Mouse (Mus musculus) embryo, embryonic 10.5 days (tissue): ENCODE data around the gene Gm21440.
"Not testable (repeated sequence)": the region's sequence is repeated elsewhere in the genome, so short reads cannot be mapped to it uniquely, and the experiment has no call there.

Experiments
- DNase-seq: peaks from one replicate; pipeline ENCODE4 v3.0.0-alpha.2; 2015; ENCODE audit warnings: low spot score

Gm21440 gene

DNA sequence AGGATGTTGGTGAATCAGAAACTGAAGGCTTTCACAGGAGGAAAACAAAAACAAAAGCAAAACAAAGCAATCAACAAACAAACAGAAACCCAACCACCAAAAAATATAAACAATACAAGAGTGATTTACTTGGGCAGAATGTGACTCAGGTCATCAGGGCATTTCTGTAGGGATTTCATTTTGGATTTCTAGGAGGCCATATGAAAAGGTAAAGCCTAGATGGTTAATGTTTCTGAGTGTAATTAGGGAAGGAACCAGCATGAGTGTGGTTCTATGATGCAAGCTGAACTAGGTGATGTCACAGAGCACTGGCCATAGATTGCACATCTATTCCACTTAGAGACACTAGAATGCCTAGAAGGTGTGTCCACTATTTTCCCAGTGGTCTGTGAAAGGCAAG is at the start of gene Gm21440, which contains the start of gene Gm21454:
Gene Gm21440 (plus strand): TSS at position 301 of the 400 bp plus-strand sequence.
Gene Gm21454 (plus strand): TSS at position 352 of the 400 bp plus-strand sequence.
- DNase-seq = not testable (repeated sequence)

DNA sequence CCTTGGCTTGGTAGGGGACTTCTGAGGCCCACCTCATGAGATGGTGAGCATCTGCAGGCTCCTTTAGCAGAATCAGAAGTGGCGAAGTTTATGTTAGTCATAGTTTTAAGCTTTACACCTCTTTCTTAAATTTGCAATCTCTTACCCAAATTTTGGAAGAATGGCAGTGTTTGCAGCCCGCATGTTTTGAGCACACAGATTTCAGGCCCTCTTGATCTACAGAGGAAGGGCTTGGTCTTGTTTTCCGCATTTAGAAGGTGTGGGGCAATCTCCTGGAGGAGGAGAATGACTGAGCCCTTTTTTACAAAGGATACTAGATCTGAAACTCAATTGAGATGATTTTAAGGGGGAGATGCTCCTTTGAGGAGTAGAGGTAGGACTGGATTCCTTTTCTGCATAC is 28.4 kb upstream of the Gm21440 start, which contains the start of gene Gm21828:
Gene Gm21828 (minus strand): TSS at position 101 of the 400 bp plus-strand sequence.
- DNase-seq = not testable (repeated sequence)
